Mouse (Mus musculus) liver, embryonic 11.5 days (tissue): ENCODE measurements at regions not wholly inside any gene's neighbourhood (a gene's known extent, or its start where the extent isn't known, plus 50 kb on each side); places are given as distances from the start of the nearest gene placed in this dataset.

ENCODE experiments used
- ATAC-seq: fragments of 200-750 bp; cut with Nextera tagmentation; replicated peaks from 2 replicates; pipeline ENCODE4 v1.8.0; 2017; ENCODE audit warnings: moderate number of reproducible peaks, mild to moderate bottlenecking, moderate TSS enrichment, moderate library complexity; ENCODE audit not compliant: low FRiP score
- DNase-seq: peaks from one replicate; pipeline ENCODE4 v3.0.0-alpha.2; 2017; ENCODE audit warnings: low spot score
- H3K27ac ChIP-seq: fragments of 300-500 bp; sonication (generic); 2 replicates; pipeline ENCODE4 v1.5.1; 2014; ENCODE audit warnings: mild to moderate bottlenecking, low read depth, low read length, control low read depth
- H3K27me3 ChIP-seq: fragments of 300-500 bp; sonication (generic); replicated peaks from 2 replicates; pipeline ENCODE4 v1.6.1; 2014; ENCODE audit warnings: low read length, mixed read lengths; ENCODE audit not compliant: control insufficient read depth, insufficient read depth
- H3K36me3 ChIP-seq: fragments of 300-500 bp; sonication (generic); 2 replicates; pipeline ENCODE4 v1.6.1; 2014; ENCODE audit warnings: mild to moderate bottlenecking, low read length, moderate library complexity, mixed read lengths; ENCODE audit not compliant: control insufficient read depth, insufficient read depth
- H3K4me1 ChIP-seq: fragments of 300-500 bp; sonication (generic); replicated peaks from 2 replicates; pipeline ENCODE4 v1.6.1; 2014; ENCODE audit warnings: low read length, mixed read lengths; ENCODE audit not compliant: control insufficient read depth, insufficient read depth
- H3K4me2 ChIP-seq: fragments of 300-500 bp; sonication (generic); 2 replicates; pipeline ENCODE4 v1.6.1; 2014; ENCODE audit warnings: mild to moderate bottlenecking, control low read depth, moderate library complexity
- H3K4me3 ChIP-seq: fragments of 300-500 bp; sonication (generic); 2 replicates; pipeline ENCODE4 v1.5.1; 2014; ENCODE audit warnings: low read depth, low read length, control low read depth
- H3K9ac ChIP-seq: fragments of 300-500 bp; sonication (generic); 2 replicates; pipeline ENCODE4 v1.6.1; 2014; ENCODE audit warnings: low read depth, low read length, control low read depth
- H3K9me3 ChIP-seq: fragments of 300-500 bp; sonication (generic); 2 replicates; pipeline ENCODE4 v1.6.1; 2016; ENCODE audit warnings: low read length, inconsistent platforms, mixed read lengths; ENCODE audit not compliant: control insufficient read depth
- WGBS: fragments of 180-500 bp; shearing (Covaris S2); extraction: QIAGEN DNeasy Blood & Tissue Kit; methylation state at CpG from one replicate; pipeline ENCODE4 v1.1.7; 2014; 5-methylcytosine and 5-hydroxymethylcytosine counted together

DNA sequence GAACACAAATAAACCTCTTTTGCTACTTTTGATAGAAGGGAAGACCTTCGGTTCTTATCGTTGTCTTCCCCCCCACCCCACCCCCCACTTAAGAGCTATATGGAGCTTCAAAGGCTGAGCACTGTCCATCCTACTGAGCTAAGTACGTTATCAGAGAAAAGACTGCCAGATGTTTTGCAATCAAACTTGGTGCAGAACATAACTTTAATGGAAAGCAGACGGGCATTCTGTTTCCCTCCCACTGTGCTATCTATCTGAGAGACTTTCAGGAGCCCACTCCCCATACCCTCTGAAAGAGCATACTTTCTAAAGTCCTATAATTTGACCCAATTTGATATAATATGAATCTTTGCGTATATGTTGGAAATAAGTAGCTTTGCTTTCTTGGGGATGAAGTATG lies 153.3 kb upstream of the Dph6 start:
- no peaks in the 10 kb centered on the region for H3K27me3 ChIP-seq
- H3K9ac ChIP-seq, result no peak overlapping the region
- H3K4me2 ChIP-seq, result no peak overlapping the region
- H3K4me3 ChIP-seq, result no peak overlapping the region
- no peak for ATAC-seq
- no peaks in the 10 kb centered on the region for H3K9me3 ChIP-seq
- 57% methylated on average over 5 of the region's 5 CpGs for WGBS
- no peaks in the 10 kb centered on the region for H3K4me1 ChIP-seq
- no peak overlapping the region for H3K27ac ChIP-seq
- no peaks in the 10 kb centered on the region for H3K36me3 ChIP-seq
- DNase-seq, result no peak

DNA sequence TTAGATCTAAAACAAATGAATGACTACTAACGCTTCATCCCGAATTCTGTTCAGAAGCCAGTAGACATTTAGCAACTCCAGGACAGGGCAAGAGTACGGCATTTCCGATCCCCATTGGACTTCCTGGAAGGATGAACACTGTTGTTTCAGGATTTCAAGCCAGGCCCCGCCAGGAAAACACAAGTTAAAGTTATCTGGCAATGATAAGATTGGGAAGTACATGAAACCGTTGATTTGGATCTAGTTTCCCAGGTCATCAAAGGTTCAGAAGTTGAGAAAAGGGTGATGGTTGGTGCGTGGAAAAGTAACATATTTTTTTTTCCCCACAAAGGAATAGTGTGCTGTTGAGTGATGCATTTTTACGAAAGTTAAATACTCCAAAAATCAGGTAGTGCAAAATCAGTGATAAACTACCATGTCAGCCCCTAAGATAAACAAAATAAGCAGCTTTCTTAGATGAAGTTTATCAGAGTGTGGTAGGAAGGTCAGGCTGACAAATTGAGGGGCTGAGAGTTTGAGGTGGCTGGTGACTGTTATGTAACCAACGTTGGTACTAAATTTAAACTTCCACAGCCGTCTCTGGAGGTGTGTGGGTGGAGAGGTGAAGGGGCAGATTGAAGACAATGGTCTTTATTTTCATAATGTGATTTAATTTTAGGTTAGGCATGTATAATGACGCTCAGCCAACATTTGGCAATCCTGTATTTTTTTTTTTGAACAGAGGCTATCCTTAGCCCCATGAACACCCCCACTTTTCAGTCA lies 157.6 kb upstream of the Dph6 start:
- Histone ChIP-seq H3K27me3 (no peaks in the 10 kb centered on the region), H3K4me3 (no peak overlapping the region), H3K9ac (no peak overlapping the region), H3K27ac (no peak overlapping the region), H3K9me3 (no peaks in the 10 kb centered on the region), H3K4me2 (no peak overlapping the region), H3K4me1 (no peaks in the 10 kb centered on the region), H3K36me3 (no peaks in the 10 kb centered on the region)
- 55% methylated on average over 11 of the region's 11 CpGs for WGBS
- DNase-seq (no peak), ATAC-seq (no peak)

DNA sequence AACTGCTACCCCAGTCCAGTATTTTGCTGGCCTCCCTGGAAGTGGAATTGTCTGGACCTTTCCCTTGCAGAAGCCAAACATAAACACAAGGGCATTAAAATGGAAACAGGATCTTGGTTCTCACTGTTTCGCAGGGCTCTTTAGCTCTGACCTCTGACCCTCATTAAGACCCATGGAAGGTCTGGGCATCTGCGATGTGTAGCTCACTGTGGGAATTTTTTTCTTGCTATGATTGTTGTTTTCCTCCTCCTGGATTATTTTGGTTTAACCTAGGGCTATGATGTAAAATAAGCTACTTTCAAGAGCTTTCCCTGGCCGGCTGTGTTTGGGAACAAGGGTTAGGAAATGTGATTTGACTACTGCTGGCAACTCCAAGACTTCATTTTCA lies 158.1 kb upstream of the Dph6 start:
- Histone ChIP-seq H3K4me1 (no peaks in the 10 kb centered on the region), H3K27me3 (no peaks in the 10 kb centered on the region), H3K9ac (no peak overlapping the region), H3K4me2 (no peak overlapping the region), H3K9me3 (no peaks in the 10 kb centered on the region), H3K36me3 (no peaks in the 10 kb centered on the region), H3K27ac (no peak overlapping the region), H3K4me3 (no peak overlapping the region)
- WGBS, result 58% methylated on average over 3 of the region's 3 CpGs
- no peak for ATAC-seq
- DNase-seq, result no peak

DNA sequence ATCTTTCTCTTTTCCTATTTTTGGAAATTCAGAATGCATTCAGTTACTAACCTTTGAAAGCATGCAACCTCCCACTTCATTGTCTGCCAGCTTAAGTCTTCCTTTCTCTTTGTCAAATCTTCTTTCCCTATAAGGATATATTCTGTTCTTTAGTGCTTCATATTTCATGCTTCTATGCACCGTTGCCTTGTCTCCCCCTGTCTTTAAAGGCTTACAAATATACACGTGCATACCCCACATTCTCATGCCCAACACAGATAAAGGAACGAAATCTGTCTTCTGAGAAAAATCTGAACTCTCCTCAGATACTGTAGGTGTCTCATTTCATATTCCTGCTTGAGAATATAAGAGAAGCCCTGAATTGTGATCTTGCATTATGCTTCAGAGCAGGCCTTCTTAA lies 167.9 kb upstream of the Dph6 start:
- Histone ChIP-seq H3K36me3 (no peaks in the 10 kb centered on the region), H3K27me3 (no peaks in the 10 kb centered on the region), H3K4me2 (no peak overlapping the region), H3K4me1 (no peaks in the 10 kb centered on the region), H3K27ac (no peak overlapping the region), H3K4me3 (no peak overlapping the region), H3K9ac (no peak overlapping the region), H3K9me3 (no peaks in the 10 kb centered on the region)
- no peak for DNase-seq
- WGBS, result 51% methylated on average over 3 of the region's 3 CpGs
- ATAC-seq, result no peak

DNA sequence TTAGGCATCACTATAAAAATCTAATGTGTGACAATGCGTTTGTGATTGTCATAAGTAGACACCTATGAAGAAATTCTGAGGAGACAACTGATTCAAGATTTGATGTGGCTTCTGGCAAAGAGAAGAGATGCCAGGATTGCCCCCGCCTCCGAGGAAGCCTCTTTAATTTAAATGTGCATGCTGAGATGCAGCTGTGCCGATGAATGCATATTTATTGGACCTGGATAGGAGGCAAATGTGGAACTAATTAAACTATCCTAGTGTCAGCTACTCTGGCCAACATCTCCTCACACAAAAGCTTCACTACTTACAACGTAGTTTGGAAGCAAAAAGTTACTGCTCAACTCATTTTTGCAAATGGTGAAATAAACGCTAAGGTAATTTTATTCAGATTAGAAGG lies 173.4 kb upstream of the Dph6 start:
- H3K4me1 ChIP-seq, result no peaks in the 10 kb centered on the region
- H3K9ac ChIP-seq, result no peak overlapping the region
- H3K4me2 ChIP-seq, result no peak overlapping the region
- H3K27me3 ChIP-seq, result no peaks in the 10 kb centered on the region
- H3K4me3 ChIP-seq, result no peak overlapping the region
- DNase-seq, result no peak
- no peak for ATAC-seq
- H3K9me3 ChIP-seq, result no peaks in the 10 kb centered on the region
- no peaks in the 10 kb centered on the region for H3K36me3 ChIP-seq
- 78% methylated on average over 6 of the region's 6 CpGs for WGBS
- no peak overlapping the region for H3K27ac ChIP-seq

DNA sequence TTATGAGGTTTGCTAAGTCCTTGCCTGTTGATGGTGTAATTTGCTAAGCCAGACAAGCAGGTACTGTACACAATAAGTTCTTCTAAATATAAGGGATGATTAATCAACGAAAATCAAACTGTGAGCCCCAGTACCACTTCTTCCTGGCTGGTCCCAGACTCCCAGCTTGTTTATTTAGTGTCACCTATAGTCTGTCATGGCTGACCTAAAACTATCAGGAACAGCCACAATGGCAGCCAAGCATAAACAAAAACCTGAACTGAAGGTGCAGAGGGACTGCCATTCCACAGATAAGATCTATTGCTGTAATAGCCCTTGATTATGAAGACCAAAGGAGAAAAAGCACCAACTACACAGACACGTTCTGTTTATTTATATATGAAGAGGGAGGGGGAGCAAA lies 180.9 kb upstream of the Dph6 start:
- no peak overlapping the region for H3K4me3 ChIP-seq
- WGBS, result 26% methylated on average over 2 of the region's 2 CpGs
- H3K36me3 ChIP-seq, result no peaks in the 10 kb centered on the region
- no peak overlapping the region for H3K9ac ChIP-seq
- H3K27me3 ChIP-seq, result no peaks in the 10 kb centered on the region
- DNase-seq (no peak), ATAC-seq (no peak)
- H3K9me3 ChIP-seq, result no peaks in the 10 kb centered on the region
- H3K4me1 ChIP-seq, result no peaks in the 10 kb centered on the region
- H3K27ac ChIP-seq, result no peak overlapping the region
- H3K4me2 ChIP-seq, result no peak overlapping the region

DNA sequence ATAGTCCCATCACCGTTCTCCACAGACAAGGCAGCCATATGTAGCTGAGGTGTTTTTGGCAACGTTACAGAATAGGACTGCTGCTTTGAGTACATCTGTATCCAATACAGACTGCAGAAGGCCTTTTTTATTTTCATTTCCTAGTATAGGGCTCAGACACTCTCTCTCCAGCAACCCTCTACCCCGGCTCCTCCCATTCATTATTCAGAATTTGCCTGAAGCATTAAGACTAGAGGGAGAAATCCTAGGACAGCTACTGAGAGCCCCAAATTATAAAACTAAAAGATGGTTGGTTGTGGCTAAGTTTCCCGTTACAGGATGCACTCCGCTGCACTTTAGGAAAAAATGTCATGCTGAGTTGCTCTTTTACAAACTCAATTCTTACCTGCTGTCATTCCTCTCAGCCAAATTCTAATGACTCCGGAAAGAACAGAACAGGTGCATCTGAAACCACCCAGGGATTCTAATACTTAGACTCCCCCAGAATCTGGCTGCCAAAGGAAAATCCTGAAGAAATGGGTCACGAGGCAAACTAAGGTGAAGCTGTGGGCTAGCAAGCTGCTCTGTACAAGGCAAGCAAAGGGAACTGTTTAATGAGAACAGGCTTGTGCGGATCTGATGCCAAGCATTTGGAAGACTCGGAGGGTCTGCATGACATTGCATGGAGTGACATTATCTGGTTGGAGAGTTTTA lies 189.1 kb upstream of the Dph6 start:
- WGBS, result 72% methylated on average over 9 of the region's 9 CpGs

DNA sequence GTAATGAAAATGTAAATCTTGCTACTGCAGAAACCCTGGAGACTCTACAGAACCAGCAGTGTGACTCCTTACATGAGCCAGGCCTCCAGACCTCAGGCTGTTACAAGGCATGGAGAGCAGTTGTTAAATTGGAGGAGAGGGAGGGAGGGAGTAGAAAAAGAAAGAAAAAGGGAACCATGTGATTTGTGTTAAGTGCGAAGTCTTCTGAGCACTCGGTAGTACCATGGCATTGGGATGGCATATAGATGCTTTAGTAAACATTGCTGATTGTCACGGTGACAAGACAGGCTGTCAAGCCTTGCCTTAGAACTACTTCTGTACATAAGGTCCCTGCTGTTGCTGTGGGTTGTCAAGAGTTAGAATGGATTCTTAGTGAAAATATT lies 189.6 kb upstream of the Dph6 start:
- Histone ChIP-seq H3K4me3 (no peak overlapping the region), H3K9ac (no peak overlapping the region), H3K4me2 (no peak overlapping the region), H3K9me3 (no peaks in the 10 kb centered on the region), H3K27ac (no peak overlapping the region), H3K27me3 (no peaks in the 10 kb centered on the region), H3K4me1 (no peaks in the 10 kb centered on the region), H3K36me3 (no peaks in the 10 kb centered on the region)
- ATAC-seq (no peak), DNase-seq (no peak)
- WGBS, result 76% methylated on average over 3 of the region's 3 CpGs

More for the DNA sequence above, 189.1 kb upstream of the Dph6 start:
- no peak for DNase-seq
- Histone ChIP-seq H3K9me3 (no peaks in the 10 kb centered on the region), H3K9ac (no peak overlapping the region), H3K4me1 (no peaks in the 10 kb centered on the region), H3K4me2 (no peak overlapping the region), H3K36me3 (no peaks in the 10 kb centered on the region), H3K4me3 (no peak overlapping the region), H3K27me3 (no peaks in the 10 kb centered on the region), H3K27ac (no peak overlapping the region)
- no peak for ATAC-seq

DNA sequence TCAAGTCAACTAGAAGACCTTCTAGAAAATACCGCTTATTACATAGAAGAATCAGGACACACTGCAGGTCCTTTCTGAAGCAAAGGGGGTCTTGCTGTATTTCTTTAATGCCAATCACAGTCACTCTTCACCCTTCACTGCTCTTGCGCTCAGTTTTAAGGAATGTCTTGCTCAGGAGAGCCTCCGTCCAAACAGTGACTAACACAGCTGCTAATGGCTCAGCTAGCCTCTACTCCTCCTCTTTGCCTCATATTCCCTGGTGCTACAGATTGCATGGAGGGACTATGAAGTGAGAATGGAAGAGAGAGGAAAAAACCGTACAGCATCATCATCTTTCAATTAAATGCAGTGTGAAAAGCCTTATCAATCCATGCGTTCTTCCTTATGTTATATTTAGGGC lies 193.7 kb upstream of the Dph6 start:
- no peaks in the 10 kb centered on the region for H3K9me3 ChIP-seq
- ATAC-seq (no peak), DNase-seq (no peak)
- H3K4me2 ChIP-seq, result no peak overlapping the region
- 81% methylated on average over 5 of the region's 5 CpGs for WGBS
- no peak overlapping the region for H3K27ac ChIP-seq
- H3K9ac ChIP-seq, result no peak overlapping the region
- no peaks in the 10 kb centered on the region for H3K27me3 ChIP-seq
- H3K36me3 ChIP-seq, result no peaks in the 10 kb centered on the region
- no peak overlapping the region for H3K4me3 ChIP-seq
- no peaks in the 10 kb centered on the region for H3K4me1 ChIP-seq
